Mouse (Mus musculus) adrenal gland, postnatal 14 days (tissue): ENCODE measurements around the gene Nek4. TPM values are rescaled to one million over a fixed set of nuclear protein-coding genes. Genes with fewer than 3 reads are reported as not detected.

Experiments
- DNase-seq: peaks from one replicate; pipeline ENCODE4 v3.0.0; 2021; ENCODE audit warnings: mixed read lengths
- total RNA-seq: library from RNA; stranded (reverse); gene quantifications from 2 replicates; pipeline ENCODE4 v1.2.3, GENCODE M21; 2021

Gene Nek4
- total RNA-seq, 1 experiment from 2014 or later = 9.4 TPM

DNA sequence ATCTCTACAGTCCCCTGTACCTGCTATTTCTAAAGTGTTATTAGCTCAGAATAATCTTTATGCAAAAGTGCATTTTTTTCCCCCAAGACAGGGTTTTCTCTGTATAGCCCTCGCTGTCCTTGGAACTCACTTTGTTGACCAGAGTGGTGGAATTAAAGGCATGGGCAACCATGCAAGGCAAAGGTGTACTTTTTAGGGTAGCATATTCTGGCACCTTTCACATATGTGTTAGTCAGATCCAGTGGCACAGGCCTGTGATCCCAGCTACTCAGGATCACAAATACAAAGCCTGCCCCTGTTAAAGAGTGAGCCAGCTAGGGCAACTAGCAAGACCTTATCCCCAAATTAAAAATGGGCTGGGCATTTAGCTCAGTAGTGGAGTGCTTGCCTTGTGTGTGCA is 9.2 kb downstream of the Nek4 start:
- DNase-seq = no peak

DNA sequence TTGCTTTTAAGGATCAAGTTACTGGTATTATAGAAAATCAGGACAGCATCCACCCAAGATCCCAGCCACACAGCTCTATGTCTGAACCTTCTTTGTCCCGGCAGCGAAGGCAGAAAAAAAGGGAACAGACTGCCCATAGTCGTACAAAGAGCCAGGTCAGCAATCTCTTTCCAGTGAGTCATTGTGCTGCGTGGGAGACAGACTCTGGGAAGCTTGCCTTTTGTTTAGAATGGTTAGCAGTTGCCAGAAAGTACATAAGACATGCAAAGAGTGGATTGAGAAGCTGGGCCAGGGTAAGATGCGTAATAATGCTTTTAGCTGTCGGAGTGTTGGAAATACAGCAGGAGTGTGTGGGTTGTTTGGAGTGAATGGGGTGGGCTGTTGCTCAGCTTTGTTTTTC is 23.0 kb downstream of the Nek4 start:
- peak; percentile 27 for DNase-seq

DNA sequence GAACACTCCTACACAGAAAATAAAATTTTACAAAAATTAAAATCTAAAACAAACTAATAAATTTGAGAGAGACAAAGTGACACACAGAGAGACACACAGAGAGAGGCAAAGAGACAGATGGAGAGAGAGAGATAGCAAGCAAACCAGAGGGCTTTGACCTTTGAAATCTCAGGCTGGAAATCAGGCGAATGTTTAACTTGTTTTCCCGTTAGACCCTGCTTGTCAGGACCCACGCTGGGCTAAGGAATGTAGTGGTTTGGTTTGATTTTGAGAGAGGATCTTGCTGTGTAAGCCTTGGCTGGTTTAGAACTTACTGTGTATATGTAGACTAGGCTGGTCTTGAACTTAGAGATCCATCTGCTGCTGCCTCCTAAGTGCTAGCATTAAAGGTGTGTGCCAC is 25.0 kb downstream of the Nek4 start:
- DNase-seq = no peak

DNA sequence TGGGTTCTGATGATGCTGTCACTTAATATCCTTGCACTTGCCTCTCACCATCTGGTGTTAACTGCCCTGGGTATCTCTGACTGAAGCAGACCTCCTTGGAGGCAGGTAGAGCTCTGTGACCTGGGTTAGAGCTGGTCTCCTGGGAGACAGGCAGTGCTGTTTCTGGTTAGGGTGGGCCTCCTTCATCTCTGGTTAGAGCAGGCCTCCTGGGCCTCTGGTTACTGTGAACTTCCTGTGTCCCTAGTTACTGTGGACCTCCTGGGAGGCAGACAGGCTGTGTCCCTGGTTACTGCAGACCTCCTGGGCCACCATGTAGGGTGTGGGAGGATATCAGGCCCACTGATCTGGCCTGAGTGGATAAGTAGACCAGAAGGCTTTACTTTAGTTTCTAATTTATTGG is 45.2 kb downstream of the Nek4 start:
- no peak for DNase-seq

DNA sequence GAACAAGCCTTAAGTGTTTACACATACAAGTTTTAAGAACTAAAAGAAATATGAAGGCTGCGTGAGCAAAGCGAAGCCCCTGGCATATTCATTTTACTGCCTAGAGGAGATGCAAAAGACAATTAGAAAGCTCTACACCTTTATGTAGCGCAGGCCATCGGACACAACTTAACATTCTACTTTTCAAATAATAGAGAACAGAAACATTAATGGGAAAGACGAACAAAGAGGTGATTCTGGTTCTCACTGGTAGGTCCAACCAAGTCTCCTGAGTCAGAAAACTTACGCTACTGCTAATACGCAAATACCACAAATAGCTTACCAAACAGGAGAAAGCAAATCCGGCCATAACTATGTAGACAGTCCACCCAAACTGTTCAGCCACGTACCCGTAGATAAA is 49.2 kb downstream of the Nek4 start:
- DNase-seq = no peak

DNA sequence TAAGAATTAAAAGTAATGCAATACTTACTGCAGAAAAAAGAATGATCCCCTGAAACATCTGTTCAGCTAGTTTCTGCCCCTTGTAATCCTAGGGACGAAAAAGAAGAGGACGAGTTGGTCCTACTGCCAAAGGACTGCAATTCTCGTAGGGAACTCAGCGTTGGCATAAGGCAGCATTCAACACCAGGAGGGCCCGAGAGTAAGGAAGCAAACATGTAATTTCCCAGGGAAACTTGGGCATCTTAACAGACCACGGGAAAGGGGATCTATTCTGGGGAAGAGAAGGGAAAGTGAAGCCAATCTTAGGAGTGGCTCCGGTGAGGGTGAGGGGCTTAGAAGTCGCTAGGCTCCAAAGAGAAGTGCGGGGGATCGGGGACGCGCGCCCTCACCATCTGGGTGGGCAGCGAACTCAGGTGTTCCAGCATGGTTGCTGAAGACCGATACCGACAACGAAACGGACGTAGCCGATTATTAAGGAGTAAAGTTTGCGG is 49.7 kb downstream of the Nek4 start:
- no peak for DNase-seq

DNA sequence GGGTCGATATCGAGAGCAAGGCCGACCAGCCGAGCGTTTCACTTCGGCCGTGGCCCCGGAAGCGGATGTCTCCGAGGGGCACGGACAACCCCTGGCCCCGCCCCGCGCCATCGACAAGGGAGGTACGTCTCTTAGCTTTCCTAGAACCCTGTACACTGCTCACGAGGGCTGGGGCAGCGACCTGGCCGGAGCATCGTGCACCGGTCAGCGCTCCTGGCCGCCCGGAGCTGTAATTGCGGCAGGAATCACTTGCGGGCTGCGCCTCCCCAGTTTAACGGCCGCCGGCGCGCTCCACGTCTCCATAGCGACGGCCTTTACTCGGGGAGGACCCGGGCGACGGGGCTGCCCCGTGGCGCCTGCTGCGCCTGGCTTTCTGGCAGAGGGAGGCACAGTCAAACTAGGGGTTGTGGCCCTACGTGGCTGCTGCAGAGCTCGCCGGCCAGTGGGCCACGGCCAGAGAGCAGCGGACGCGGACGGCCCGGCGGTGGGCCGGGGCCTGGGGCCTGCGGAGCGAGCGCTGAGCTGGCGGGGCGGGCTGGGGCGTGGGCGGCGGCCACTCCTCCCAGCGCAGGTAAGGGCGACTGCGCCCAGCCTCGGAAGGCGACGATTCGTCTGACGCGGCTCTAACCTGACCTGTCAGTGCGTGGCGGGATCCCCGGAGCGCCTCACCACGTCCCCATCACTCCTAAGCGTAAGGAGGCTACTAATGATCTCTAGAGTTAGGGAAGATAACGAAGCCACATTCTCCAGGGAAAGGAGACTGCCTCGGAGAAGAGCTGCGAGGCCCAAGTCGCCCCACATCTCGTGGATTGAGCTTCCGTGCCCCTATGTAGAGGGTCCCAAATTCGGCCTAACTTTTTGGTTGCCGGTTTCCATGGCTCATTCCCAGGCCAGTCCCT is 50.4 kb downstream of the Nek4 start, which contains the start of the genes Glt8d1 and Spcs1:
Gene Glt8d1 (plus strand): TSS at position 94 of the 899 bp plus-strand sequence.
Gene Spcs1 (minus strand): TSS at position 366 of the 899 bp plus-strand sequence.
- peak; percentile 93 for DNase-seq

DNA sequence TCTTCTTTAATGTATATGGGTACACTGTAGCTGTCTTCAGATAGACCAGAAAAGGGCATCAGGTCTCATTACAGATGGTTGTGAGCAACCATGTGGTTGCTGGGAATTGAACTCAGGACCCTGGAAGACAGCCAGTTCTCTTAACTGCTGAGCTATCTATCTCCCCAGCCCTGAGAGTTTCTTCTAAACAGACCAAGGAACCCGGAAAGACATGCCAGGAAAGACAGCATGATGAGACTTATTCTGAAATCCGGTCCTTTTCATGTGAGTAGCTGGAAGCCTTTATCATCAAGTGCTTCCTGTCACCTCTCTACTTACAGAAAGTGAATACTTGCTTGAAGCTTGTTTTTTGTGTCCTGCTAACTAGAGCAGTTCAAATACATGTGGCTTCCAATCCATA is 53.4 kb downstream of the Nek4 start:
- no peak for DNase-seq

DNA sequence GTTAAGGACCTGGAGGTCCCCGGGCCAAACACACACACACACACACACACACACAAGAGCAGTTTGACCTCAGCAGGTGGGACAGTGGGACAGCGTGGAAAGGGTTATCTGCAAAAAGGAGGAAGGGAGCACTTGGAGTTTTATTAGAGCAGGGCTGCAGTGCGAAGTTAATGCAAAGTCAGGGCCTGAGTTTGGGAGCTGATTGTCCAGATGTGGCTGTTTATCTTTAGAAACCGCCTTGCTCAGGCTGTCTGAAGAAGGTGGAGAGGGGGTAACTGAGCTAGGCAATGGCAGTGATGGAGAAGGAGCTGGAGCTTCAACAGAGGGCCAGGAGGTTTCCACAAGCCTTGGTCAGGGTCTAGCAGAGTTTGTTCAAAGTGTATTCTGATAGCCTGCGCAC is 55.6 kb downstream of the Nek4 start:
- no peak for DNase-seq

DNA sequence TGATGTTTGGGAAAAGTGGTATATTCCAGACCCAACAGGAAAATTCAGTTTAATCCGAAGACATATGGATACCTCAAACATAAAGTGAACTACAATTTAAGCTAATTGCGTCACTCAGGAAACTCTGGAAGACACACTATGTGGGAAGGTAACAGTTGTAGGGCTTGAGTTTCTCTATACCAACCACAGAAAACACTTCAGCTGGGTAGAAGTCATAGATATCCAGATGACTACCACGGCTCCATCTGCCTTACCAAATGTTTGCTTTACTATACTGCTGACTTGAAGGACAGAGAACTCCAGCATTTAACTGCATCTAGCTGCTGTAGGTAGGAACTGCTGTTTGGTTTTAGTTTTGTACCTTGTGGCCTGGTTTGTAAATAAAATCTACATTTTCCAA is 60.4 kb downstream of the Nek4 start:
- no peak for DNase-seq

DNA sequence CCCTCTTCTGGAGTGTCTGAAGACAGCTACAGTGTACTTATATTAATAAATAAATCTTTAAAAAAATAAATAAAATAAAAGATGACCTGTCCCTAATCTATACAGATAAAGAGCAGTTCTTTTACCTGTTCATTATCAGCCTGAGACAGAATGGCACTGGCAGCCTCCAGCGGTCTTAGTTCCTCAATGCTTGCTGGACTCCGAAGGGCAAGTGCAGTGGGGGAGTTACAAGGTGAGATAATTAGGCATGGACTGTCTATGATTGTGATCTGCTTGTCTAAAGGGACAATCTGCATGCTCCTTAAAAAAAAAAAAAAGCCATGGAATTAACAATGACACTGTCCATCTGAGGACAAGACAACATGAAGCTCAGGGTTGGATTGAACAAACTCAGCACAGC is 62.8 kb downstream of the Nek4 start:
- DNase-seq = no peak

DNA sequence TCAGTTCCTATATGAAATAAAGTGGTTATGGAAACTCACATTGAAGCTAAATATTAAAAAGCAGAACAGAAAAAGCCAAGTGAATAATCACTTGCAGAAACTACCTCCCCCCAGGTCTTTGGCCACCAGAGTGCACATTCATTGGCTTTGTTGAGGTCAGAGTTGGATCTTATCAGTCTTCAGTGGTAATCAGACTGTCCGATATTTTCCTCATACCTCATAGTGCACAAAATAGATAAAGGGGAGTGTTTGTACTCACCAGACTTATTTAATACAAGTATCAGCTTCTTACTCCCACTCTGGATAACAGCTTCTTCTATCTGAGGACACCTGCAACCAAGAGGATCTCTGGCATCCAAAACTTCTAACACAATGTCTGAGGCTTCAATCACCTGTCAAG is 64.9 kb downstream of the Nek4 start:
- no peak for DNase-seq

DNA sequence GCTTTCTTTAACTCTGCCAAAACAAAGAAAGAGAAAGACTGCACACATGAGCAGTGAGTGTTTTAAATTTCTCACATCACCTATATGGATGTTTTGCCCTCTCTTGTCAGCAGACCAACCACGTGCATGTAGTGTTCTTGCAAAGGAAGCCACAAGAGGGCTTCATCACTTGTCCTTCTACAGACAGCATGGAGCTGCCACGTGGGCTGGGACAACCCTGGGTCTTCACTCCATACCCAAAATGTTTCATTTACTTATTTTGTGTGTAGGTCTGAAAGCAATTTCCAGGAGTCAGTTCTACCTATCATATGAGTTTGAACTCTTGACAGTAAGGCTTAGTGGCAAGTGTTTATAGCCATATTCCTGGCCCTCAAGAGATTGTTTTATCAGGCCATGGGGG is 66.7 kb downstream of the Nek4 start:
- peak; percentile 47 for DNase-seq

DNA sequence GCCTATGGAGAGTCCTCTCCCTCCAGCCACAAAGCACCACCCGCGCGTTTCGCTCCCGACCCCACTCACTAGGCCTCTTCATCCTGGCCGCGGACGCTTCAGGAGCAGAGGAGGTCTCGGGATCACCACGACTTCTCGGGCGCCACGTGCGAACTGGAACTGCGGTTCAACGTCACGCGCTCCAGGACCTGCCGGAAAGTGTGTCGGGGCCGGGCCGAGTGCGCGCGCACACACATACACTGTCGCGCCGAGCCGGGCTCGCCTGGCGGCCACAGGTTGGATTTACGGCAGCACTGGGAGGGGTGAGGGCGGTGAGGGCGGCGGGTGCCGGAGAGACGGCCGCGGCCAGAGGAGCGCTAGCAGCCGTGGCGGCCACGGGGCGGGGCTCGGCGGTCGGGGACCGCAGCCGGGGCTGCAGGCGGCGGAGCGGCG is 67.7 kb downstream of the Nek4 start, which contains the start of the genes Pbrm1 and Gnl3:
Gene Pbrm1 (plus strand): TSS at position 279 of the 432 bp plus-strand sequence.
Gene Gnl3 (minus strand): TSS at position 293 of the 432 bp plus-strand sequence.
- DNase-seq = peak; percentile 99

DNA sequence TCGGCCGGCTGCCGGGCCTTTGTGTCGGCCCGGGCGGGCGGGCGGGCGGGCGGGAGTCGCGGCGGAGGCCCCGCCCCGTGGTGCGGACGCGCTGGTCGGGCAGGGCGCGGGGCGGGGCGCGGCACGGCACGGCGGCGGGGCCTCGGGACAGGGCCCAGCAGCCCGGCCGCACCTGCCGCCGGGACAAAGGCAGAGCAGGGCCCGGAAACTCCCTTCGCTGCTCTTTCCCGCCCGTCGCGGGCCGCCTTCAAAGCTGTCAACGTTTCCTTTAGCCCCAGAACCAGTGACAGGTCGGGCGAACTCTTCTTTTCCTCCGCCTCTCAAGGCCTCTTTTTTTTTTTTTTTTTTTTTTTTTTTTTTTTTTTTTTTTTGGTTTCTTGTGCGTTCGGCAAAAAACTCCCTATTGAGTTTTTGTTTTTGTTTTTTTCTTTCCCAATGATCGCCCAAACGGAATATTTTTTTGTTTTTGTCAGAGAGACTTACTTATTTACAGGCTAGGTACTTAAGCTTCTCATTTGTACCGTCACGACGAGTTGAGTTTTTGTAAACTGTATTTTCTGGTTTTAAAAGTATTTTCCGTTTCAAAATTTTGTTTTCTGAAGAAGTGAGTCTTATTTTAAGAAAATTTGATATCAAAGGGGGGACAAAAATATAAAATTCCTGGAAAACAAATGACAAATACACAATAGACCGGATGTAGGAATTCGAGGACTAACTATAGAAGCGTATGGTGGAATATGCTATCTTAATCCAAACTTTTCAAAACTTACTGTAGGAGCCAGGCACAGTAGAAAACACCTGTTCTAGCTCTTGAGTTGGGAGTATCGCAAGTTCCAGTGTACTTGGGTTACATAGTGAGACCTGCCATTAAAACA is 68.4 kb downstream of the Nek4 start:
- DNase-seq = peak; percentile 88

DNA sequence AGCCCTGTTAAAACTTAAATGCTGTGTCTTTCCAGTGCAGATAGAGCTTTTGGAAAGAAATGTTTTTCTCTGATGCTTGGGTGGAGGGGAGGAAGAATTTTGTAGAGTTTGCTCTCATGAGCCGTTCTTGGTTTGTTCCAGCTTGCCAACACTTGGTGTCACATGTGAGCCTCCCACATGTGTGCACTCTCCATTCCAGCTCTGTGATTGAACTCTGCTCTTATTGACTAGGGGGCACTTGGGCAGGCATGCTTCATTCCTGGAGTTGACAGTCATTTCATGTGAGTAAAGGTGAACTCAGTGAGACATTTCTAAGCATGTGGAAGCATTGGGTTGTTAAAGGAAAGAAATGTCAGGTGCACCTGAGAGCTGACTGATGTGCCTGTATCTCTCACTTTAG is 71.4 kb downstream of the Nek4 start:
- DNase-seq = no peak

DNA sequence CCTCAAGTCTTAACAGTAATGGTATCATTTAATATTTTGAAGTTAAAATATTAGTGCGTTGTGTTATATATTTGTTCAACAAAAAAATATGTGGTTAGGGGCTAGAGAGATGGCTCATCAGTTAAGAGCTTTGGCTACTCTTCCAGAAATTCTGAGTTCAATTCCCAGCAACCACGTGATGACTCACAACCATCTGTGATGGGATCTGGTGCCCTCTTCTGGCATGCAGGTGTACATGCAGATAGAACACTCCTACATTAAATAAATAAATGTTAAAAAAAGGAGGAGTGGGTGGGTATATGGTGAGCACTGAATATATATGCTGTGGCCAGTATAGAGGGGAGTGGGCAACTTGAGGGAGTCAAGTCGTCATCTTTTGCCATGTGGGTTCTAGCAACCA is 74.6 kb downstream of the Nek4 start:
- peak; percentile 40 for DNase-seq

Other genes with a start within 250 kb of the Nek4 start
- gene Sfmbt1, start 236.5 kb upstream of the Nek4 start, total RNA-seq = 27.0 and 28.3 TPM in 2 replicates
- gene Tmem110, start 125.8 kb upstream of the Nek4 start, total RNA-seq = 18.1 and 19.3 TPM in 2 replicates
- gene Mustn1, start 72.2 kb upstream of the Nek4 start, total RNA-seq = 4.4 and 6.2 TPM in 2 replicates
- gene Itih4, start 64.9 kb upstream of the Nek4 start, total RNA-seq = 17.0 and 261 TPM in 2 replicates
- gene Itih3, start 27.6 kb upstream of the Nek4 start, total RNA-seq = 7.8 and 111 TPM in 2 replicates
- 4.1 and 73.6 TPM in 2 replicates for gene Itih1, start 8.1 kb upstream of the Nek4 start, total RNA-seq
- 35.3 and 42.0 TPM in 2 replicates for gene Glt8d1, start 50.0 kb downstream of the Nek4 start, total RNA-seq
- gene Spcs1, start 50.3 kb downstream of the Nek4 start, total RNA-seq = 221 and 225 TPM in 2 replicates
- gene Pbrm1, start 67.8 kb downstream of the Nek4 start, total RNA-seq = 59.7 and 59.9 TPM in 2 replicates
- gene Gnl3, start 67.8 kb downstream of the Nek4 start, total RNA-seq = 87.7 and 93.9 TPM in 2 replicates
- gene Smim4, start 177.6 kb downstream of the Nek4 start, total RNA-seq = 75.2 and 104 TPM in 2 replicates
- 48.5 and 57.7 TPM in 2 replicates for gene Nt5dc2, start 179.7 kb downstream of the Nek4 start, total RNA-seq
- gene Stab1, start 217.3 kb downstream of the Nek4 start, total RNA-seq = 74.4 and 78.6 TPM in 2 replicates